Mouse (Mus musculus) midbrain, embryonic 14.5 days (tissue): ENCODE measurements around the gene Unc79. TPM values are rescaled to one million over a fixed set of nuclear protein-coding genes. Genes with fewer than 3 reads are reported as not detected.
A peak's percentile ranks its signal among the peaks of the same experiment; 100 is the strongest.

Source experiments
- ATAC-seq: fragments of 200-750 bp; cut with Nextera tagmentation; 2 replicates; pipeline ENCODE4 v1.8.0; 2017; ENCODE audit warnings: moderate number of reproducible peaks, moderate library complexity; ENCODE audit not compliant: low FRiP score, low TSS enrichment
- DNase-seq: peaks from one replicate; pipeline ENCODE4 v3.0.0-alpha.2; 2015
- H3K27ac ChIP-seq: fragments of 300-500 bp; sonication (generic); replicated peaks from 2 replicates; pipeline ENCODE4 v1.5.1; 2014; ENCODE audit warnings: mild to moderate bottlenecking, low read depth, low read length, moderate library complexity
- H3K27me3 ChIP-seq: fragments of 300-500 bp; sonication (generic); 2 replicates; pipeline ENCODE4 v1.6.1; 2014; ENCODE audit warnings: low read length, control low read depth, mixed read lengths; ENCODE audit not compliant: control insufficient read depth, insufficient read depth
- H3K36me3 ChIP-seq: fragments of 300-500 bp; sonication (generic); 2 replicates; pipeline ENCODE4 v1.6.1; 2014; ENCODE audit warnings: low read length, control low read depth; ENCODE audit not compliant: control insufficient read depth, insufficient read depth
- H3K4me1 ChIP-seq: fragments of 300-500 bp; sonication (generic); 2 replicates; pipeline ENCODE4 v1.6.1; 2014; ENCODE audit warnings: mild to moderate bottlenecking, antibody characterized with exemption, low read length, control low read depth; ENCODE audit not compliant: control insufficient read depth, insufficient read depth
- H3K4me2 ChIP-seq: fragments of 300-500 bp; sonication (generic); 2 replicates; pipeline ENCODE4 v1.6.1; 2014; ENCODE audit warnings: mild to moderate bottlenecking, low read length, moderate library complexity
- H3K4me3 ChIP-seq: fragments of 300-500 bp; sonication (generic); replicated peaks from 2 replicates; pipeline ENCODE4 v1.5.1; 2014; ENCODE audit warnings: low read depth, low read length
- H3K9ac ChIP-seq: fragments of 300-500 bp; sonication (generic); replicated peaks from 2 replicates; pipeline ENCODE4 v1.6.1; 2014; ENCODE audit warnings: mild to moderate bottlenecking, low read length, moderate library complexity
- H3K9me3 ChIP-seq: fragments of 300-500 bp; sonication (generic); 2 replicates; pipeline ENCODE4 v1.6.1; 2016; ENCODE audit warnings: low read length, control low read depth, mixed read lengths; ENCODE audit not compliant: control insufficient read depth
- WGBS: fragments of 180-500 bp; shearing (Covaris S2); extraction: QIAGEN DNeasy Blood & Tissue Kit; methylation state at CpG from one replicate; pipeline ENCODE4 v1.1.7; 2014; 5-methylcytosine and 5-hydroxymethylcytosine counted together
- polyA plus RNA-seq: library from polyadenylated mRNA; unstranded; fragments of >200 nt; fragmentation: Nextera tagmentation; extraction: Ambion mirVana; gene quantifications from 2 replicates; pipeline ENCODE4 v1.2.1, GENCODE M21; 2014

Unc79 gene
- polyA plus RNA-seq, 1 experiment from 2014 or later: 15.4 TPM

DNA sequence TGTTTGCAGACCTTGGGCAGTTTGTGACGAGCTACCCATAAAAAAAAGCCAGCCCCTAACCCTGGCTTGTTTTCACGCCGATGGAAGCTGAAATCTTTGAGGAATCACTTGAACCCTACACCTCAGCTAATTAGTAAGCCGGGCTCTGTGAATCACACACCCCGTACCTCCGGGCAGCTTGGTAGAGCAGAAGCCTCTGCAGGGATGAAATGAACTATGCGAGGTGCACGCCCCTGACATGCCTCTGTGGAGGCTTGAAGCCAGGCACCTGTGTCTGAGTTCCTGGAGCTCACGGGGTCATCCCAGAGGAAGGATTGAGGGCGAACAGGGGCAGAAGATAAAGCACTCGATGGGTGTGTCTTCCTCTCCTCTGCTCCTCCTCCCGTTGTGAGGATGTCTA, 220.2 kb downstream of the Unc79 start:
- no peak overlapping the region for H3K9ac ChIP-seq
- no peak overlapping the region for H3K4me2 ChIP-seq
- no peak overlapping the region for H3K4me3 ChIP-seq
- DNase-seq: no peak
- 80% methylated on average over 12 of the region's 12 CpGs for WGBS
- H3K27me3 ChIP-seq: no peaks in the 10 kb centered on the region
- no peaks in the 10 kb centered on the region for H3K9me3 ChIP-seq
- H3K36me3 ChIP-seq: peaks cover 54% of the 10 kb centered on the region
- no peak for ATAC-seq
- peaks cover 11% of the 10 kb centered on the region for H3K4me1 ChIP-seq
- H3K27ac ChIP-seq: no peak overlapping the region

DNA sequence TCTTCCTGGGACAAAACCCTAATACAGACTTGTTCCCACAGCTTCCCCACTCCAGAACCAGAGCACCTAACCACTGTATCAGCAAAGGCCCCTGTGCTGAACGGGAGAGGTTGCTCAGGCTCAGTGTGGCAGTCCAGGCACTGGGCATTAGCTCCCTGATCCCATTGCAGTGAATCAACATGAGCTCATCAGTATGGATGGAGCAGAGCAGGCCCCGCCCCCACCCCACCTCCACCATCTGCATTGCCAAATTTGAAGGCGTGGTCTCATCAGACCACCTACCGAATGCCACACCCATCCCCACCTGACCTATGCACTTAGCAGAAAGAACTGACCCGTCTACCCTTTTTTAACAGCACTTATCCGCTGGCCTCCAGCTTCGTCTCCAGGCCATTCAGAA, 234.4 kb downstream of the Unc79 start:
- no peak overlapping the region for H3K27ac ChIP-seq
- 27% methylated on average over 7 of the region's 7 CpGs for WGBS
- DNase-seq (no peak), ATAC-seq (no peak)
- no peak overlapping the region for H3K4me2 ChIP-seq
- no peak overlapping the region for H3K9ac ChIP-seq
- no peak overlapping the region for H3K4me3 ChIP-seq
- H3K4me1 ChIP-seq: no peaks in the 10 kb centered on the region
- no peaks in the 10 kb centered on the region for H3K9me3 ChIP-seq
- H3K36me3 ChIP-seq: peaks cover 47% of the 10 kb centered on the region
- no peaks in the 10 kb centered on the region for H3K27me3 ChIP-seq

DNA sequence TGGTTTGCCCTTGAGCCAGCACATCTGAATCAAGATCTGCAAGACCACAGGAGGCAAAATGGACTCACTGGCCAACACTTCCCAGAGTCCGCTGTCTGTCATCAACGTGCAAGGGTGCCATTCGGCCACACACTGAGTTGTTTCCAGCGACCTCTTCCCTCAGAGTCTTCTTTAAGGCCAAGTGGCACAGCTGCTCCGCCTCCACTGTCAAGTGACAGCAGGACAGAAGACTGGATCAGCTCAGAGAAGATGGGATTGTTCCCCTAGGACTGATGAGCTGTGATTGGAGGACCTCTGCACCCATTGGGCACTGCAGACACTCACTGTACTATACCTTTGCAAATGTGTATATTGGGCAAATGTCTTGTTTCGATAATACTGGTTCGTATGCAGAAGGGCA, 238.4 kb downstream of the Unc79 start:
- DNase-seq: no peak
- no peak for ATAC-seq
- WGBS: 85% methylated on average over 7 of the region's 7 CpGs
- H3K9ac ChIP-seq: no peak overlapping the region
- no peaks in the 10 kb centered on the region for H3K9me3 ChIP-seq
- H3K4me1 ChIP-seq: no peaks in the 10 kb centered on the region
- H3K4me3 ChIP-seq: no peak overlapping the region
- H3K4me2 ChIP-seq: no peak overlapping the region
- H3K27me3 ChIP-seq: no peaks in the 10 kb centered on the region
- H3K27ac ChIP-seq: no peak overlapping the region
- H3K36me3 ChIP-seq: peaks cover 36% of the 10 kb centered on the region

DNA sequence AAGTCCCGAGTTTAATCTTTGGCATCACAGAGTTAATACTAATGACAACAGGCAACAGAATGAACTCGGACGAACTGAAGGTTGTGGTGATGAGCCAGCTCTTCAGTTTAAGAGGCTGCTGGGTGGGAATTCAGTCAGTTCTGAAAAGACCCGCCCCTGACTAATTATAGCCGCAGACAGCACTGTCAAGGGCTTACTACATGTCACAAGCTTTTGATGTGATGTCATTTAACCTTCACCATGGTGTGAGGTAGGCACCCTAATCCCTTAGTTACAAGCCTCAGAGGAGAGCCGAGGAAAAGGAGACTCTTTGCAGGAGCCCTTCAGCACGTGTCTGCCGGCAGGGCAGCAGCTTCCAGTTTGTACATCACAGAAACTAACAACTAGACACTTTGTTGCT, 239.6 kb downstream of the Unc79 start:
- H3K27me3 ChIP-seq: no peaks in the 10 kb centered on the region
- ATAC-seq (no peak), DNase-seq (no peak)
- H3K36me3 ChIP-seq: peaks cover 30% of the 10 kb centered on the region
- no peak overlapping the region for H3K27ac ChIP-seq
- H3K4me3 ChIP-seq: no peak overlapping the region
- WGBS: 51% methylated on average over 8 of the region's 8 CpGs
- H3K9ac ChIP-seq: no peak overlapping the region
- H3K4me2 ChIP-seq: no peak overlapping the region
- no peaks in the 10 kb centered on the region for H3K4me1 ChIP-seq
- H3K9me3 ChIP-seq: no peaks in the 10 kb centered on the region

DNA sequence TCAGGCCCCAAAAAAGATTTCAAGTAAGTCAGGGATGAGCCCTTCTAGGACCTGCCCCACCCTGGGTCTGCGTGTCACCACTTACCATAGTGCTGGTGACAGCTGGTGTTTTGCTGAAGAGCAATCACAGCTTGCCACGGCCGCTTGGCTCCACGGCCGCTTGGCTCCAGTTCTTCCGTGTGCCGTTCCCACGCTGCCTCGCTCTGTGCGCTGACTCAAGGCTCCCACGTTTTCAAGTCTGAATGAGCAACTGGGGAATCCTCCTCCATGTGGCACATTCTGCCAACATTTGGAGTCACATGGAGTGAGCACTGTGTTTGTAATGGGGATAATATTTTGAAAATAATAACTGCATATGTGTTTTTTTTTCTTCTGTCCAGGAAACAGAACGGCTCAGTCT, 241.1 kb downstream of the Unc79 start:
- H3K4me3 ChIP-seq: no peak overlapping the region
- no peaks in the 10 kb centered on the region for H3K4me1 ChIP-seq
- no peak overlapping the region for H3K9ac ChIP-seq
- 0 out of 2 replicates have a peak, but pooled peaks have one; percentile 35 for ATAC-seq
- no peak overlapping the region for H3K27ac ChIP-seq
- H3K36me3 ChIP-seq: peaks cover 21% of the 10 kb centered on the region
- no peaks in the 10 kb centered on the region for H3K9me3 ChIP-seq
- WGBS: 74% methylated on average over 12 of the region's 12 CpGs
- no peak overlapping the region for H3K4me2 ChIP-seq
- DNase-seq: peak; percentile 30
- H3K27me3 ChIP-seq: no peaks in the 10 kb centered on the region

DNA sequence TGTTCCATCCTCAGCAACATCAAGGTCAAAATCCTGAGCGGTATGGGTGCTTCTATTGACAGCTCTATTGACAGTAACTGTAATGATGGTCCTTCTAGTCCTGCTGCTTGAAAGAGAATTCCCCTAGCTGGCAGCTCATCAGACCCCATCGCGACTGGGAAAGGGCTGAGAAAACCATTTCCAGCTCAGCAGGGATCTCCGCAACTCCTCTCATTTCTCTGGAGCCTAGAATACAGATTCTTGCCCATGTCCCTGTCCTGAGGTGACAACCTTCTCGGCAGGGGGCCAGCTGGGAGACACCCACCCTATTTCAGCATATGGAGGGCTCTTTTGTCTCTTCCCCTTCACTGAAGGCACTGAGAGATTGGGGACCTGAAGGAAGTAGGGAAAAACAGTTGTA, 244.3 kb downstream of the Unc79 start:
- H3K27me3 ChIP-seq: no peaks in the 10 kb centered on the region
- H3K9ac ChIP-seq: no peak overlapping the region
- ATAC-seq: no peak
- no peak overlapping the region for H3K4me3 ChIP-seq
- no peaks in the 10 kb centered on the region for H3K36me3 ChIP-seq
- no peaks in the 10 kb centered on the region for H3K4me1 ChIP-seq
- DNase-seq: no peak
- no peaks in the 10 kb centered on the region for H3K9me3 ChIP-seq
- 78% methylated on average over 5 of the region's 5 CpGs for WGBS
- no peak overlapping the region for H3K27ac ChIP-seq
- no peak overlapping the region for H3K4me2 ChIP-seq

DNA sequence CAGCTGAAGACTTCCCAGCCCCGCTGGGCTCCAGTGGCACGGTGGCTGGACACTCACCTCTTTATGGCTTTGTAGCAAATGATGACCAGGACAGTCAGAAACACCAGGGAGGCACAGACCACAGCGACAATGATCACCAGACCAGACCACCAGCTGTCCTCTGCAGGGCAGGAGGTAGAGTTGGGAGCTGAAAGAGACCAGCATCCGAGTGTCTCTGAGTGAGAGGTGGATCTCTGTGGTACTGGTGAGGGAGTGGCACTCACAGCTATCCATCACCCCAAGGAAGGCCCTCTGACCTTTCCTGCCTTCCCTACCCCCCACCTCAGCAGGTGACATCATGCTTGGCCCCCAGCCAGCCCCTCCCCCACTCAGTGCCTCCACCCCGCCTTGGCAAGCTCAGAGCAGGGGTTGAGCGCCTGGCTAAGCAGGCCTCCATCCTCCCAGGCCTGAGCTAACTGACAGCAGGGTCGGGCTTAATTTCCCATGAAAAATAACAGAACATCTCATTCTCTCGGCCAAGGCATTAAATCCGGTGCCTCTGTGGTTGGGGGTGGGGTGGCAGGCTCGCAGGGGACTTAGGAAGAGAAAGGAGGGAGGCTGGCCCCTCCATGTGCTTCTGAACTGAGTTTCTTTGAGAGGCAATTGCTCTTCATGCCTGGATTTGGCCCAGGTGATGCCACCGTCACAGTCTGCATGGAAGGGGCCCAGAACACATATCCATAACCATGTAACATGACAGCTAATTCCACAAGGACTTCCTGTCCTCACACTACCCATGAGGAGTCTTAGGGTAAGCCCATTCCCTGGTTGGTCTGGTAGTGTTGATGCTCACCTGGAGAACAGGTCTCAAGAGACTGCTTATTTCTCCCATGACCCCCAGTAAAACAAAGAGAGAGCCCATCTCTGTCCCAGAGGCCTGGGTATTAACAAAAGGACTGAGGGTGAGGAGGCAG, 254.2 kb downstream of the Unc79 start:
- Histone ChIP-seq H3K36me3 (no peaks in the 10 kb centered on the region), H3K27ac (peak overlapping the region; percentile 76), H3K4me1 (peaks cover 19% of the 10 kb centered on the region), H3K4me2 (no peak overlapping the region), H3K27me3 (no peaks in the 10 kb centered on the region), H3K9ac (no peak overlapping the region), H3K9me3 (no peaks in the 10 kb centered on the region), H3K4me3 (no peak overlapping the region)
- peak; percentile 64 for DNase-seq
- ATAC-seq: peak; percentile 68
- 18% methylated on average over 11 of the region's 11 CpGs for WGBS

DNA sequence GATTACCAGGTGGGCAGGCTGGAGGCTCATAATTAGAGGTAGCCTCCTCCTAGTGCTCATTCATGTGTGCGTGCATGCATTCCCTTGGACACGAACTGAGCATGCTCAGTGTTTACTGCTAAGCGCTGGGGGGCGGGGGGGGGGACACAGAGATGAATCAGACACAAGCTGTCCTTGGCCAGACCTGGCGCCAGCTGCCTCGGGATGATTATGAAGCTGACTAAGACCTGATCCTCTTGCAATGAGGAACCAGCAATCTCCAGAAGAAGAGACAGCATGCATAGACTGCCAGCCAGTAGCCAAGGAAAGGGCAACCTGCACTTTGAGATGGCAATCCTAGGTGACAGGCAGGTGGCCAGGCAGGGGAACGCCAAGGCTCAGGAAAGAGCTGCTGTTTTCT, 256.9 kb downstream of the Unc79 start:
- Histone ChIP-seq H3K27me3 (no peaks in the 10 kb centered on the region), H3K9me3 (no peaks in the 10 kb centered on the region), H3K27ac (no peak overlapping the region), H3K4me3 (no peak overlapping the region), H3K36me3 (no peaks in the 10 kb centered on the region), H3K4me2 (no peak overlapping the region), H3K9ac (no peak overlapping the region), H3K4me1 (peaks cover 19% of the 10 kb centered on the region)
- 76% methylated on average over 7 of the region's 7 CpGs for WGBS
- DNase-seq (no peak), ATAC-seq (no peak)

DNA sequence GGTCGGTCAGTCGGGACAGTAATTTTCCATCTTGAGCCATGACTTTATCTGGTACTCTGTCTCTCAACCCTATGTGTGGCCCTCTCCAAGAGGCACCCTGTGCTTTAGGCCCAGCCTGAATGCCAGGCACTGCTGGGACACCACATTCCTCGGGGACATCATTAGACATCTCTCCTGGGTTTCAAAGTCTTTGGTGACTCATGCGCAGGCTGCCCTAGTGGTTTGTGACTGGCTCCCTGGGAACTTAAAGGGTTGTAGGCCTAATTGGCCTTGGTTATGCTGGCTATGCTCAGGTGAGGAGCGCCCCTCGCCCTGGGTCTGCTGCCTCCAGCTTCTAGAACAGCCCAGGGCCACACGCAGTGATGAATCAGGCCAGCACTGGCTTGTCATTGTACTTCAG, 260.9 kb downstream of the Unc79 start:
- no peak overlapping the region for H3K4me3 ChIP-seq
- WGBS: 94% methylated on average over 7 of the region's 7 CpGs
- no peak overlapping the region for H3K27ac ChIP-seq
- H3K9ac ChIP-seq: no peak overlapping the region
- H3K4me2 ChIP-seq: no peak overlapping the region
- peaks cover 9% of the 10 kb centered on the region; the same call in 1 of the 2 replicates for H3K4me1 ChIP-seq
- H3K9me3 ChIP-seq: no peaks in the 10 kb centered on the region
- DNase-seq: no peak
- no peaks in the 10 kb centered on the region for H3K27me3 ChIP-seq
- no peaks in the 10 kb centered on the region for H3K36me3 ChIP-seq
- ATAC-seq: no peak
